Mouse (Mus musculus) right cerebral cortex, postnatal 14 days (tissue): Measurements from ENCODE around the gene Timm8a2.
"Not testable (repeated sequence)": the region's sequence is repeated elsewhere in the genome, so short reads cannot be mapped to it uniquely, and the experiment has no call there.

ENCODE experiments used
- DNase-seq: peaks from one replicate; pipeline ENCODE4 v3.0.0; 2022

Timm8a2 gene

GRCm38 (mm10) chr14:122062411-122063090 lies 28.1 kb downstream of the Timm8a2 start:
- DNase-seq: no peak

GRCm38 (mm10) chr14:122063599-122063998 lies 29.1 kb downstream of the Timm8a2 start:
- no peak for DNase-seq

- DNase-seq: peak; percentile 75
Measured at GRCm38 (mm10) chr14:122064519-122064918, 30.0 kb downstream of the Timm8a2 start.

DNA sequence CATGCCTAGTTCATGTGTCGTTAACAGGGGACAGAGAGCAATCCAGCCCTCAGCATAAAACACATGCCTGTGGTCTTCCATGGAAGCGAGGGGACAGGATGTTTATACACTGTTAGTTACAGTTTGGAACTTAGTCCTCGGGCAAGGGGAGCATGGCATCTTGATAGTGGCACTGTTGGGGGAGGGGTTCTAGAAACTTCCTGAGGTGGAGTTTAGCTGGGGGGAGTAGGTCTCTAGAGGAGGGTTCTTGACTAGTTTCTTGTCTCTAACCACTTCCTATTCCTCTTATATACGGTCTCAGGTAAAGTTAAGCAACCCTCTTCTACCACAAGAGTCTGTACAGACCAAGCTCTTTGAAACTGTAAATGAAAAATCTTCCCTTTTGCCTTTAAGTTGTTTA lies 31.8 kb downstream of the Timm8a2 start:
- DNase-seq: no peak

GRCm38 (mm10) chr14:122068036-122068435 lies 33.6 kb downstream of the Timm8a2 start:
- not testable (repeated sequence) for DNase-seq

DNA sequence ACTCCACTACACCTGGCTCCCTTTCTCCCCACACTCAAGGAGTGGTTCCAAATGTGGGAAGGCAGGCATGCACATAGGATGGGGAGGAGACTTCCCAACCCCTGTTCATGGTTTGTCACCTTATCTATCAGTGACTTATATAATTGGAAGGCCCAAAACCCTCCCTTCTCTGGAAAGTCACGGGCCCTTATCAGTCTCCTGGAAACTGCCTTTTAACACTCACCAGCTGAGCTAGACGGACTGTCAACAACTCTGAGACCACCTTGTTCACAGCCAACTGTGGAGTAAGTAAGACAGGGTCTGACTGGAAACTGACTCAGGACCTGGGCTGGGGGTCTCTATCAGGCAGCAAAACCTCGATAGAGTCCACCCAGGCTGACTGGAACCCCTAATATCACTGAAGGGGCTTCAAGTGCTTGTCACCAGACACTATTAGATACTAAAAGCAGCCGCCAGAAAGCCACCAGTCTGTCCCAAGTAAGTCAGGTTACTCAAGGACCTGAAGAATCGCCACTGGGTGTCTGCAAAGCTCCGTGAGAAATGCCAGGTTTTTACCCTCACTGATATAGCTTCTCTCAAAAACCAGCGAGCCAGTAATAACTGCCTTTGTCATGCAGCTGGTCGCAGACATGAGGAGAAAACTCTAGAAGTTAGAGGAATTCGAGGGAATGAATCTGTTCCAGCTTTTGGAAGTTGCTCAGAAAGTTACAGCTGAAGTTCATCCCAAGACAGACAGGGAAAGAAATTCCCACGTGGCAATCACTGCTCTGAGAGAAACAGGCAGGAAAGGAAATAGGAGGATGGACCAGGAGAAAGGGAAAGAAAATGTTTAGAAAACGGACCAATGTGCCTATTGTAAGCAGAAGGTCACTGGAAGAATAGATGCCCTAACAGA lies 34.6 kb downstream of the Timm8a2 start:
- DNase-seq: no peak

GRCm38 (mm10) chr14:122069948-122070347 lies 35.5 kb downstream of the Timm8a2 start:
- DNase-seq: no peak

GRCm38 (mm10) chr14:122073422-122073821 lies 38.9 kb downstream of the Timm8a2 start:
- DNase-seq: no peak

- no peak for DNase-seq
Measured at GRCm38 (mm10) chr14:122074360-122074759, 39.9 kb downstream of the Timm8a2 start.

DNA sequence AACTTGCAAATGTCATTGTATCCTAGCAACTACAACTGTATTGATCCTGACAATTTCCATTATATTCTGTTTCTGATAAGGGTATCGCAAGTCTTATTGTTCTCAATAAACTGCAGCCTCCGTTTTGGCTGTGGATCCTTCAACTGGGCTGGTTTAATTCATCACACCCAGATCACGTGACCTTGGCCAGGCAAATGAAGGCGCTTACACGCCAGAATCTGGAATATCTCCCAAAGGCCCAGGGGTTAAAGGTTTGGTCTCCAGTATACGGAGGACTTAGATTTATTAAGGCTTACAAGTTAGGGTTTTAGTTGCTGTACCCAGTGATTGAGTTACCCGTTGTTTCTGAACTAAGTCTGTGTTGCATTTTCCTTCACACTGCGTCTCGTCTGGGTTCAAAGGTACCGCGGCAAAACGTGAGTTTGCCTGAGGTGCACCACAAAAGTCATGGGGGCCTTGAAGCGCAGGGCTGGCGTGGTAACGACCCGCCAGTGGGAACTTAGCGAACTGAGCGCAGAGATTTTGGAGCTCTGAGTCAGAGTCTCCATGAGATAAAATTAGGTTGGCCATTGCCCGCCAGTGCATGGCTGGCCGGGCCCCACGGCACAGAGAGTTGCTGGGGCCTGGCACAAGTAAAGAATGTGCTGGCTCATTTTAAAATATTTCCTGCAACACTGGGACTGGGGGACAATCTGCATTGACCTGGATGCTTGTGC lies 41.2 kb downstream of the Timm8a2 start:
- no peak for DNase-seq

DNA sequence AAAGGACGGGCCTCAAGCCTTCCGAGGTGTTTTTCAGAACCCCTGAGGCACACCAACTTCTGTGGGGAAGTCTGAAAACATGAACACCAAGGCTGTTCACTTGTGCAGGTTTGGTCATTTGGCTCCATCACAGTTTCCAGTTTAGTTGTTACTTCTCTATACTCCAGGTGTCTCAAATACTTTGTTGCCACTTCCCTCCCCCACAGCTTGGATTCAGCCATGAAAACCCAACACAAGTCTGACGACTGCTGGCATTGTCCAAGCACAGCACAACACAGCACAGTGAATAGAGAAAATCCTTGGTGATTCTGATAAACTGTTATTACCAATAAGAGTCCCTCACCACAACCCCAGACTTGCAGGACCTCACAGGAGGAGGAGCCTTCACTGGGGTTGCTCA lies 42.5 kb downstream of the Timm8a2 start:
- no peak for DNase-seq

DNA sequence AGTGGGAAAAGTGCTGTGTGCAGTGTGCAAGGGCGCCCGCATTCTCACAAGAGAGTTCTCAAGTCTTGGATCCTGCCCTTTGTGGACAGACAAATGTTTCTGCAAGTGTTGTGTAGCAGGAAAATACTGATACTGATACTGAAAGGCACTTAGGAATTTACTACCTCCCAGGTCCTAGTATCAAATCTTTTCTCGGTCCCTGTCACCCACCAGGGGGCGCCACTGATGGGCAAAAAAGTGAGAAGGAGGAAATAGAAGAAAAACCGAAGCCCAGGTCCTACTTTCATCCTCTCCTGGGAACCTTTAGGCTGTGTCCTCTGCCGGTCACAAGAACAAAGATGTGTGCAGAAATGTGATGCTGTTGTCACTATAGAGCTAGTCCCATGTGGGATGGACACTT lies 45.0 kb downstream of the Timm8a2 start:
- peak; percentile 63 for DNase-seq

DNA sequence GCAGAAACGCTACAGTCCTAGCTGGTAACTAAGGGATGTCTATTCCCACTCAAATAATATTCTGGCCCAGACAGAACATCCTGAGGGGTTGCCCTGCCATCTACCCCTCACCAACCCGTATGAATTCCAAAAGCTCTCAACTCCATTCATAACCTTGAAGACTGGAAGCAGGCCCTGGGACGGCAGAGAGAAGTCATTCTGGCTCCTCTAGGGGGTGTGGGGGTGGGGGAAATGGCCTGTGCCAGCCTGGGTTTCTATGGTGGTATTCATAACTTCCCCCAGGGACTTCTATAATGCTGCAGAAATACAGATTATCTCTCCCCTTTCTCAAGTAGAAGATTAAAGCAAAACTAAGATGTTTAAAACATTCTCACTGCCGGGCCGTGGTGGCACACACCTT lies 45.4 kb downstream of the Timm8a2 start:
- no peak for DNase-seq

DNA sequence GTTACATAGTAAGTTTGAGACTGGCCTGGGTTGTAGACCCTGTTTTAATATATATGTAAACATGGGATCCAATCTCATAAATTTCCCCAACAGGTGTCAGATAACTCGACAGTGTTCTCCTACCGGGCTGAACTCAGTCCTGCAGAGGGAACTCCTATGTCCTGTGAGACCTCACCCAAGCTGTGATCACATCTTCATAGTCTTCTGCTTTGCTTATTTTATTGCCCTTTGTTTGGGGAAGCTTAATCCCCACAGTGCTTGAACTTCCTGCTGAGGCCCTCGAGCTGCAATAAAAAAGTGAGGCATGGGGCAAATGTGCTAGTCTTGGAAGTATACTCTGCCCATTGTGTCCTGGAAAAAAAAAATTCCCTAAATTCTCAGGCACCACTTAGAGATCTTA lies 46.8 kb downstream of the Timm8a2 start:
- DNase-seq: no peak

GRCm38 (mm10) chr14:122083499-122083898 lies 49.0 kb downstream of the Timm8a2 start:
- DNase-seq: no peak

DNA sequence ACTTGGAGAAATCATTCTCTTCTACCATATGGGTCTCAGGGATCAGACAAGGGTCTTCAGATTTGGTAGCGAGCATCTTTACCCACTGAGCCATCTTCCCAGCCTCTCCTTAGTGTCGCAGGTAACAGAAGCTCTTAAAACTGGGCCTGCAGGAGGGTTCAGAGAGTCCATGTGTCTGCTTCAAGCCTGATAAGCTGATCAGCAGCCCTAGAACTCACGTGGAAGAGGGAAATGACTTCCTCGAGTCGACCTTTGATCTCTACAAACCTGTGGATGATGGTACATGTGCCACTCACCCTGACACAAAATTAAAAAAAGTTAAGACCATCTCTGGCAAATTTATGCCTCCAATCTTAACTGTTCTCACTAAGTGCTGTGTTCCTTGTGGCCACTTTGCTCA lies 53.5 kb downstream of the Timm8a2 start:
- DNase-seq: no peak
